Mouse (Mus musculus) adrenal gland, adult (tissue): ENCODE data around the gene Trim80.
"Not testable (repeated sequence)": the region's sequence is repeated elsewhere in the genome, so short reads cannot be mapped to it uniquely, and the experiment has no call there.

Experiments
- DNase-seq, 2 experiments: peaks; one replicate each; pipeline ENCODE4 v3.0.0; 2022 to 2023; ENCODE audit warnings: low spot score in 1 of 2; ENCODE audit not compliant: inconsistent age in 2 of 2

The Trim80 gene

DNA sequence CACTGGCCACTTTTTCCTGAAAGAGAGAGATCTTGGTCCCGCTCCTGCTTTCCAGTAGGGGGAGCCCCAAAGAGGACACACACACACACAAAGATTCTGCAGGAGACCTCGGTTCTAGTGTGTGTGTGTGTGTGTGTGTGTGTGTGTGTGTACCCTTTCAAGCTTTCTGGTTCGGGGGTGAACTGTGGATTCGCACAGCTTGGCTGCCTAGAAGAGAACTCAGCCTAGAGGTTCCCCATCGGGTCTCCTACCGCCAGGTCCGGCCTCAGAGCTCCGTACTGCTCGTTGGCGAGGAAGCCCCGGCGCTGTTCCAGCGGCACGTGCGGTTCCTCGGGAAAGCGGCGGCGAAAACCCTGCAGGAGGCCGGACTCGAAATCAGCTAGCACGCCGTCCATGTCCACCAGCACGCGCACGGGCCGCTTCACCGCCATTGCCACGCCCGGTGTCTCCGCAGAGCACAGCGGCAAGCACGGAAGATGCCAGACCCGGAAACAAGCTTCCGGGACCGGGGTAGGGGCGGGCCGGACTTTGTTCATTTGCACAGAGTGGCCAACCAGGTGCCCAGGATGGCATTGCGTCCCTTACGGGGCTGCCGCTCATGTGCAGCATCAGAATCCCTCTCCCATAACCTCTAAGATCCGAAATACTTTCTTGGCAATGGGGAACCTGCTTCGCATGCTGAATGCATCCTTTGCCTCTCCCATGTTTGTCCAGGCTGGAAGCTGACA lies 51.2 kb downstream of the Trim80 start, which contains the start of gene Nt5c:
Gene Nt5c, minus strand, starts transcription at position 507 of the 728 bp plus-strand sequence.
- peak; percentile 89 to 96 for DNase-seq

GRCm38 (mm10) chr11:115492387-115492786 lies 52.0 kb downstream of the Trim80 start:
- no peak for DNase-seq

- DNase-seq = not testable (repeated sequence)
Observed at GRCm38 (mm10) chr11:115496559-115496958, 56.2 kb downstream of the Trim80 start.
